Mouse (Mus musculus) cerebellum, adult (tissue): Measurements from ENCODE around the gene Colgalt1.

Experiments
- ATAC-seq: cut with Nextera tagmentation; 2 replicates; pipeline ENCODE4 v1.9.2; 2017; ENCODE audit warnings: mild to moderate bottlenecking, moderate library complexity, mixed read lengths; ENCODE audit not compliant: insufficient number of reproducible peaks, low FRiP score, low TSS enrichment

The Colgalt1 gene

GRCm38 (mm10) chr8:71610822-71611651 is at the start of gene Colgalt1:
TSS of gene Colgalt1 (plus strand) at chr8:71610998.
- ATAC-seq: peak; percentile 99

DNA sequence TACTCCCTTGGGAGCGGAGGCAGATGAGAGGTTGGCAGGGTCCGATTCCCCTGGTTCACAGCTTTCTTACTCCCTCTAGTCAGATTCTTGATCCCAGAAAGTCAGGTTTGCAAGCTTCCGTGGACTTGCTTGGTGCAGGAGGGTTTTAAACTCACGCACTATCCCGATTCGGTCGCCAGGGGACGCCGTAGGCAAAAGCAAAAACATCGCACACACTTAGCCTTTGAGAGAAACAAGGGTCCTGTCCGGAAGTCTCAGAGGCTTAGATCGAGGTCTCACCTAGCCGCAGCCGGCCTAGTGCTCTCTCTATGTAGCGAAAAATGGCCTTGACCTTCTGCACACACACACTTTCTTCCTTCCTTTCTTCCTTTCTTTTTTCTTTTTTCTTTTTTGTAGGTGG is 49.4 kb upstream of the Colgalt1 start:
- ATAC-seq: no peak; the same call in 1 of the 2 replicates

- peak; percentile 34; the same call in 1 of the 2 replicates for ATAC-seq
These were observed 48.0 kb upstream of the Colgalt1 start for GRCm38 (mm10) chr8:71562751-71563150.

DNA sequence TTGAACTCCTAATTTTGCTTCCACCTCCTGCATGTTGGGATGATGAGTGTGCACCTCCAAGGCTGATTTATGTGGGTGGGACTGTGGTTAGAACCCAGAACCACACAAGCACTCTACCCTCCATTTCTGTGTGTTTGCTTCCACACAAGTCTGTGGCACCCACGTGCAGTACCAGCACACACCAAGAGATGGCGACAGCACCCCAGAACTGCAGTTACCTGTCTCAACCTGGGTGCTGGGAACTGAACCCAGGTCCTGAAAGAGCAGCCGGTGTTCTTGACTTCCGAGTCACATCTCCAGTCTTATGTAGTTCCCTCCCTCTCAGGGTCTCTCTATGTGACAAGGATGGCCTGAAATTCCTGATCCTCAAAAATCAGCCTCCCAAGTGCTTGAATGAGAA is 46.8 kb upstream of the Colgalt1 start:
- no peak for ATAC-seq

- ATAC-seq: no peak
These were observed 44.3 kb upstream of the Colgalt1 start, which contains the start of gene Nxnl1 for GRCm38 (mm10) chr8:71566501-71566900. TSS of gene Nxnl1 (minus strand) at chr8:71566601.

DNA sequence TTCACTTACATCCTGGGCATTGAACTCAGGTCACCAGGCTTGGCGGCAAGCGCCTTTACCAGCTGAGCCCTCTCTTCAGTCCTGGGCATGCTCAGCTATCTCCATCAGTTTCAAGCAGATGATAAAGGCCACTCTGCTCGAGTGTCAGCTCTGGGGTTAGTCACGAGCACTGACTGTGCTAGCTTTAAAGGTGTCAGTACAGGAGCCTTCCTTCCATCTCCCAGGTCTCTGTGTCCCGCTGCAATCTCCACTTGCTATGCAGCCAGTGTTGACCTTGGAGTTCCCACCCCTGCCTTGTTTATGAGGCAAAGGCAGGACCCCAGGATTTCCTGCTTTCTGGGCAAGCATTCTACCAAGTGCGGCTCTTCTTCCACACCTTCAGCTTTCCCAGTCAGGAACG is 43.2 kb upstream of the Colgalt1 start:
- ATAC-seq: no peak

DNA sequence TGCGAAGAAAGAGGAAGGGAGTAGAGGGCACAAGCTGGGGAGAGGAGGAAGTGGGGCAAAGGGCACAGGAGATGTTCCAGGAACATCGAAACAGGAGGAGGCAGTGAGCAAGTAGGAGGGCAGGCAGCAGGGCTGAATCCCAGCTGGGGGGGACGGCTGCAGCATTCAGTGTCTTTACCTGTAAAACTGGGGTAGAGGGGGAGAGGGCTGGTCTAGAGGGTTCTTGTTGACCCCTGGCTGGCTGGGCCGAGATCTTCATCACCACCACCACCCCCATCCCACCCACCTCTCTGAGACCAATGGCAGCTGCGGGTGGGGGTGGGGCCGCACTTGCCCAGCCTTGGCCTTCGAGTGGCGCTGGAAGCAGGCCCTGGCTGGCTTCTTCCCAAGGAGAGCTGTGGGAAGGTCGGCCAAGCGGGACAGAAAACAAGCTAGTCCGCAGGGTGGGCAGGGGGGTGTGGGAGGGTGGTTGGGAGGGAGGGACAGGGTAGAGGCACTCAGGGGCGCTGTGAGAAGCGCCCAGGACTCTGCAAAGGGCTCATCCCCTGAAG is 42.3 kb upstream of the Colgalt1 start, which contains the start of gene Slc27a1:
Gene Slc27a1, plus strand, starts transcription at position 496 of the 551 bp plus-strand sequence.
- ATAC-seq: no peak

DNA sequence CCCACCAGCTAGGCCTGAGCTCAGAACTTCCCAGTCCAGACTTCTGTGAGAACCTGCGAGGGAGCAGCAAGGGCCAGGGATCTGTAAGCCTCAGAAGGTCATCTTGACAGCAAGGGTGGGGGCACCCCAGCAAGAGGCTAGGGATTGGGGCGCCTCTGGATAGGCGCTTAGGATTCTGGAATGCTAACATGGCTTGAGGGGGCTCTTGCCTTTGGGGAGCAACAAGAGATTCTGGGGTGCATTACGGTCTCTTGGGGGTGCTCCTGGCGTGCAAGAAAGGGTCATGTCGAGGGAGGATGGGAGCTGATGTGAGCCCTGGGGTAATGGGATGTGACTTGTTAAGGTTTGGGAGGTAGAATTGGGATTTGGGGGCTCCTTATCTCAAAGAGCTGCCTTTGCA is 41.9 kb upstream of the Colgalt1 start:
- no peak for ATAC-seq

- peak; percentile 77 for ATAC-seq
These were observed 41.2 kb upstream of the Colgalt1 start for GRCm38 (mm10) chr8:71569366-71570290.

GRCm38 (mm10) chr8:71570291-71570954 is 40.4 kb upstream of the Colgalt1 start:
- ATAC-seq: peak; percentile 80

GRCm38 (mm10) chr8:71572077-71572476 is 38.7 kb upstream of the Colgalt1 start:
- no peak for ATAC-seq

GRCm38 (mm10) chr8:71572847-71573633 is 37.8 kb upstream of the Colgalt1 start:
- ATAC-seq: no peak

- ATAC-seq: no peak
These were observed 36.4 kb upstream of the Colgalt1 start for GRCm38 (mm10) chr8:71574426-71574825.

DNA sequence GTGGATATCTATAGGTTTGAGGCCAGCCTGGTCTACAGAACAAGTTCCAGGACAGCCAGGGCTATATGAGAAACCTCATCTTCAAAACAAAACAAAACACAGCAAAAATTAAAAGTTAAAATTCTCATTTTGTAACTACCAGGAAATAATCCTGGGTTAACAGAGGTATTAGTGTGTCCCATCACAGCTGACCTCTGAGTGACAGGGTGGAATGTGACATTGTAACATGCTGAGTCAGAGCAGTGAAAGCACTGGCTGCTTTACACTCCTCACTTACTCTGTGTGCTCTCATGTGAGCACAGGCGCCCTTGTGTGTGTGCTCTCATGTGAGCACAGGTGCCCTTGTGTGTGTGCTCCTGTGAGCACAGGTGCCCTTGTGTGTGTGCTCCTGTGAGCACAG is 35.8 kb upstream of the Colgalt1 start:
- ATAC-seq: no peak

DNA sequence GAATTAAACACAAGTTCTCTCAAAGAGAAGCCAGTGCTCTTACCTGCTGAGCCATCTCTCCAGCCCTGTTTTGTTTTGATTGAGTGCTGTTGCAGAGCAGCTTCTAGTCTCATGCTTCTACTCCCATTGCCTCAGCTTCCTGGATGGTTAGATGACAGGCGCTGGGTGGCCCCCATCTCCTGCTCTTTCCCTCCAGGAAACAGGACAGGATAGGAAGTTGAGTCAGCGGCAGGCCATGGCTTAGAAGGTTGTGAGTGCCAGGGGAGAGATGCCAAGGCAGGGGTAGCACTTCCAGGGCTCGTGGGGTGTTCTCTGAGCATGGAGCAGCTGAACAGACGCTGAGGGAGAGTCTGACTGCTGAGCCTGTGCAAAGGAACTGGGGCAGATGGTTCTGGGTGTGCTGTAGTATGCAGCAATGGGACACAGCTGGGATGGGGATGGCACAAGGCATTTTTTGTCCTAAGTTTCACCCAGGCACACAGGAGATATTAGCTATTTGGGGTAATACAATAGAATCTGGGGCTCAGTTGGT is 32.9 kb upstream of the Colgalt1 start:
- ATAC-seq: no peak

GRCm38 (mm10) chr8:71579009-71579408 is 31.8 kb upstream of the Colgalt1 start:
- no peak for ATAC-seq

GRCm38 (mm10) chr8:71579476-71579875 is 31.3 kb upstream of the Colgalt1 start:
- no peak for ATAC-seq

DNA sequence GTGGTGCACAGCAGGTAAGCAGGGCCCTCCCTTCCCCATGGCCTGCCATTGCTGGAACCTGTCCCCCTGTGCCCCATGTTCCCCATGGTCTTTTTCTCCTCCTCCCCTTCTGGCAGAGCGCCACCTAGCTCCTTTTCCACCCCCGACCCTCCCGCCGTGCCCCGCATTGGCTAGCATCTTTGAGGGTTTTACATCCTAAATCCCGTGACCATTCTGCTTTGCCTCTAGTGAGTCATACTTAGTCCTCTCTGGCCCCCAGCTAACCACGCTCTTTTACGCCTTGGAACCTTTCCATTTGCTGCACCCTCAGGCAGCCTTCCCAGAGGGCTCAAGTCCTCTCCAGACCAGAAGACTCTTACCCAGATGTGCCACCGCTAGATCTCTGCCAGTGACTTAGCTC is 30.6 kb upstream of the Colgalt1 start:
- ATAC-seq: no peak

DNA sequence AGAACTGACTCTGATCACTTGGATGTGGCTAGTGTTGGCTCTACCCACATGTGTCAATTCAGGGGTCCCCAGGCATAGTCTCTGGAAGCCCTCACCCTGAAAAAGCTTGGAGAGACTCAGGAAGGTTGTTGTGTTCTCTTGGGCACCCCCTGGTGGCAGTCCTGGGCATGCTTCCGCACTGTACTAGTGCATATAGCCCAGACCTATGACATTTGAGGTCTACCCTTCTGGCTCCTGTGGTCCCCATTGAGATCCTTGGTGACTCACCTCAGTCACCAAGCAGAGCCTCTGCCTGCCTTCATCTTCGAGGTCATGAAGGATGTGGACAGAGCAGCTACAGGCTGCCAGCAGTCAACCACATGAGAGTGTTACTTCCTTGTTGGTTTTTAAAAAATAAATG is 23.9 kb upstream of the Colgalt1 start:
- ATAC-seq: no peak
